Comparison of ENCODE assay signal across 26 mouse cellular contexts in genomic region chr13:94330392-94330979, GRCm38 (mm10). TPM values are rescaled to one million over a fixed set of nuclear protein-coding genes. Genes with fewer than 3 reads are reported as not detected.
DNase-seq lines count a peak whose midpoint lies in the region; ATAC-seq and TF ChIP-seq lines count a peak whose summit lies in the region.
"Had no signal": no experiment of that assay in that cellular context is flagged by ENCODE, and none has a peak within 500 bp of the region (broad histone marks: within the 10 kb centered on the region; RNA-seq: fewer than 3 reads in every experiment).

No protein-coding gene starts in this region.

- no peak overlapping the region for H3K4me2 ChIP-seq in forebrain, postnatal 0 days (ENCODE audit: low read depth)
- no peak overlapping the region for H3K4me2 ChIP-seq in forebrain, embryonic 13.5 days
- no peak overlapping the region for H3K4me2 ChIP-seq in midbrain, embryonic 14.5 days (ENCODE audit: low read length)
- no peak overlapping the region for H3K4me2 ChIP-seq in midbrain, embryonic 16.5 days (ENCODE audit: low read length)
- H3K4me2 ChIP-seq: embryonic facial prominence, embryonic 12.5 days; intestine, embryonic 15.5 days; liver, embryonic 11.5 days; midbrain, embryonic 12.5 days had no signal

- H3K36me3 ChIP-seq in forebrain, postnatal 0 days (ENCODE audit: insufficient read depth): no peaks in the 10 kb centered on the region
- H3K36me3 ChIP-seq in forebrain, embryonic 13.5 days (ENCODE audit: poor library complexity, severe bottlenecking): no peaks in the 10 kb centered on the region
- no peaks in the 10 kb centered on the region for H3K36me3 ChIP-seq in midbrain, embryonic 14.5 days (ENCODE audit: control insufficient read depth, insufficient read depth, low read length)
- no peaks in the 10 kb centered on the region for H3K36me3 ChIP-seq in midbrain, embryonic 10.5 days
- H3K36me3 ChIP-seq in midbrain, embryonic 16.5 days (ENCODE audit: control insufficient read depth, insufficient read depth, low read length): no peaks in the 10 kb centered on the region
- H3K36me3 ChIP-seq: embryonic facial prominence, embryonic 12.5 days; heart, embryonic 10.5 days; intestine, embryonic 15.5 days; midbrain, embryonic 12.5 days had no signal

- H3K9ac ChIP-seq in forebrain, postnatal 0 days: no peak overlapping the region
- no peak overlapping the region for H3K9ac ChIP-seq in forebrain, embryonic 13.5 days
- H3K9ac ChIP-seq in midbrain, embryonic 14.5 days (replicated peaks; ENCODE audit: low read length): no peak overlapping the region
- no peak overlapping the region for H3K9ac ChIP-seq in midbrain, embryonic 16.5 days (ENCODE audit: low read depth, low read length)
- H3K9ac ChIP-seq: embryonic facial prominence, embryonic 12.5 days; intestine, embryonic 15.5 days; liver, postnatal 0 days; midbrain, embryonic 12.5 days had no signal

- ATAC-seq in forebrain, postnatal 0 days: peak; percentile 67; the same call in 1 of the 2 replicates
- ATAC-seq in forebrain, embryonic 13.5 days: no peak; the same call in 1 of the 2 replicates
- ATAC-seq in midbrain, embryonic 14.5 days (ENCODE audit: low FRiP score, low TSS enrichment): no peak
- peak; percentile 36; the same call in 1 of the 2 replicates for ATAC-seq in midbrain, embryonic 16.5 days
- ATAC-seq: intestine, embryonic 15.5 days; liver, postnatal 0 days; lung, postnatal 0 days; Patski had no signal

- 23% methylated on average over 3 of the region's 3 CpGs for WGBS in forebrain, postnatal 0 days
- 65% methylated on average over 3 of the region's 3 CpGs for WGBS in forebrain, embryonic 13.5 days
- WGBS in midbrain, embryonic 14.5 days: 63% methylated on average over 3 of the region's 3 CpGs
- 86% methylated on average over 3 of the region's 3 CpGs for WGBS in midbrain, embryonic 10.5 days
- 44% methylated on average over 3 of the region's 3 CpGs for WGBS in midbrain, embryonic 16.5 days

- H3K4me1 ChIP-seq in forebrain, postnatal 0 days (ENCODE audit: insufficient read depth): no peaks in the 10 kb centered on the region; the same call in 1 of the 2 replicates
- H3K4me1 ChIP-seq in forebrain, embryonic 13.5 days: peaks cover 4% of the 10 kb centered on the region; the same call in 1 of the 2 replicates
- H3K4me1 ChIP-seq in midbrain, embryonic 14.5 days (ENCODE audit: control insufficient read depth, insufficient read depth, low read length): no peaks in the 10 kb centered on the region
- H3K4me1 ChIP-seq in midbrain, embryonic 10.5 days: peaks cover 7% of the 10 kb centered on the region; the same call in 1 of the 2 replicates
- H3K4me1 ChIP-seq in midbrain, embryonic 16.5 days (ENCODE audit: control insufficient read depth, insufficient read depth, low read length): no peaks in the 10 kb centered on the region
- H3K4me1 ChIP-seq: embryonic facial prominence, embryonic 12.5 days; heart, embryonic 10.5 days; intestine, embryonic 15.5 days; midbrain, embryonic 12.5 days had no signal

- no peak for TF ChIP-seq CTCF in forebrain, postnatal 0 days (IDR thresholded peaks at IDR 0.05; ENCODE audit: low read depth)

- H3K4me3 ChIP-seq in forebrain, postnatal 0 days (ENCODE audit: low read depth, low read length): no peak overlapping the region
- H3K4me3 ChIP-seq in forebrain, embryonic 13.5 days: no peak overlapping the region
- H3K4me3 ChIP-seq in midbrain, embryonic 14.5 days (replicated peaks; ENCODE audit: low read depth, low read length): no peak overlapping the region
- H3K4me3 ChIP-seq in midbrain, embryonic 10.5 days: no peak overlapping the region
- H3K4me3 ChIP-seq in midbrain, embryonic 16.5 days (ENCODE audit: low read depth, low read length): no peak overlapping the region
- H3K4me3 ChIP-seq: embryonic facial prominence, embryonic 12.5 days; gastrocnemius, adult 2 months; heart, embryonic 10.5 days; intestine, embryonic 15.5 days; layer of hippocampus, adult 2 months; midbrain, embryonic 12.5 days had no signal

- no peaks in the 10 kb centered on the region for H3K9me3 ChIP-seq in forebrain, postnatal 0 days (ENCODE audit: low read length)
- H3K9me3 ChIP-seq in forebrain, embryonic 13.5 days (replicated peaks): no peaks in the 10 kb centered on the region
- no peaks in the 10 kb centered on the region for H3K9me3 ChIP-seq in midbrain, embryonic 14.5 days (ENCODE audit: control insufficient read depth, low read length)
- no peaks in the 10 kb centered on the region for H3K9me3 ChIP-seq in midbrain, embryonic 10.5 days (replicated peaks)
- H3K9me3 ChIP-seq in midbrain, embryonic 16.5 days (replicated peaks; ENCODE audit: control insufficient read depth, low read length, poor library complexity, severe bottlenecking): no peaks in the 10 kb centered on the region
- H3K9me3 ChIP-seq: embryonic facial prominence, embryonic 12.5 days; heart, embryonic 10.5 days; intestine, embryonic 15.5 days; midbrain, embryonic 12.5 days had no signal

- DNase-seq in forebrain, postnatal 0 days: peak; percentile 58
- peak; percentile 30 for DNase-seq in midbrain, embryonic 14.5 days
- DNase-seq in midbrain, embryonic 10.5 days (ENCODE audit: low spot score): no peak
- no peak for DNase-seq in thymus, postnatal 10 days (ENCODE audit: low spot score in 2 of 2)
- no peak for DNase-seq in kidney, postnatal 36 days
- DNase-seq: adrenal gland, postnatal 36 days; cerebellum, adult 18-20 months; cerebellum, postnatal 25 days; gastrocnemius, adult 2 months; heart, postnatal 4 days; kidney, adult 8-10 months; kidney, postnatal 10 days; liver, postnatal 0 days; right cerebral cortex, postnatal 14 days had no signal

- H3K27ac ChIP-seq in forebrain, postnatal 0 days (ENCODE audit: low read depth, low read length): no peak overlapping the region
- no peak overlapping the region for H3K27ac ChIP-seq in forebrain, embryonic 13.5 days
- peak overlapping the region; percentile 43; the same call in 1 of the 2 replicates for H3K27ac ChIP-seq in midbrain, embryonic 14.5 days (replicated peaks; ENCODE audit: low read depth, low read length)
- no peak overlapping the region for H3K27ac ChIP-seq in midbrain, embryonic 10.5 days (replicated peaks)
- peak overlapping the region; percentile 43 for H3K27ac ChIP-seq in midbrain, embryonic 16.5 days (ENCODE audit: low read length)
- H3K27ac ChIP-seq: embryonic facial prominence, embryonic 12.5 days; gastrocnemius, adult 2 months; heart, embryonic 10.5 days; intestine, embryonic 15.5 days; layer of hippocampus, adult 2 months; macrophage; midbrain, embryonic 12.5 days; stomach, postnatal 0 days had no signal

- no peaks in the 10 kb centered on the region for H3K27me3 ChIP-seq in forebrain, postnatal 0 days (ENCODE audit: insufficient read depth, low read length)
- no peaks in the 10 kb centered on the region for H3K27me3 ChIP-seq in forebrain, embryonic 13.5 days
- H3K27me3 ChIP-seq in midbrain, embryonic 14.5 days (ENCODE audit: control insufficient read depth, insufficient read depth, low read length): no peaks in the 10 kb centered on the region
- no peaks in the 10 kb centered on the region for H3K27me3 ChIP-seq in midbrain, embryonic 10.5 days (ENCODE audit: low read depth, poor library complexity, severe bottlenecking)
- no peaks in the 10 kb centered on the region for H3K27me3 ChIP-seq in midbrain, embryonic 16.5 days (ENCODE audit: control insufficient read depth, insufficient read depth, low read depth, low read length)
- H3K27me3 ChIP-seq: embryonic facial prominence, embryonic 12.5 days; intestine, embryonic 15.5 days; midbrain, embryonic 12.5 days had no signal

RNA-seq across cellular contexts. Expression of gene Ap3b1, which starts 28.3 kb away (rescaled TPM):
- total RNA-seq in forebrain, postnatal 0 days (2014; rRNA removed): 24.7 and 25.8 TPM in 2 replicates
- polyA plus RNA-seq in forebrain, postnatal 0 days (2015; fragmentation: Nextera tagmentation; extraction: Ambion mirVana): 16.8 and 25.2 TPM in 2 replicates
- 29.9 and 32.5 TPM in 2 replicates for polyA plus RNA-seq in forebrain, embryonic 13.5 days (2015; fragmentation: Nextera tagmentation; extraction: Ambion mirVana)
- polyA plus RNA-seq in midbrain, embryonic 14.5 days (2014; fragmentation: Nextera tagmentation; extraction: Ambion mirVana): 19.6 and 28.4 TPM in 2 replicates
- 35.6 and 37.5 TPM in 2 replicates for polyA plus RNA-seq in midbrain, embryonic 10.5 days (2016; fragmentation: Nextera tagmentation; extraction: Ambion mirVana)
- polyA plus RNA-seq in midbrain, embryonic 16.5 days (2015; fragmentation: Nextera tagmentation; extraction: Ambion mirVana): 27.2 and 28.7 TPM in 2 replicates

RNA-seq across cellular contexts. Expression of gene Scamp1, which starts 44.8 kb away (rescaled TPM):
- 95.5 and 116 TPM in 2 replicates for total RNA-seq in forebrain, postnatal 0 days (2014; rRNA removed)
- polyA plus RNA-seq in forebrain, postnatal 0 days (2015; fragmentation: Nextera tagmentation; extraction: Ambion mirVana): 60.9 and 119 TPM in 2 replicates
- 65.2 and 75.6 TPM in 2 replicates for polyA plus RNA-seq in forebrain, embryonic 13.5 days (2015; fragmentation: Nextera tagmentation; extraction: Ambion mirVana)
- 147 and 165 TPM in 2 replicates for polyA plus RNA-seq in midbrain, embryonic 14.5 days (2014; fragmentation: Nextera tagmentation; extraction: Ambion mirVana)
- polyA plus RNA-seq in midbrain, embryonic 10.5 days (2016; fragmentation: Nextera tagmentation; extraction: Ambion mirVana): 25.5 and 32.3 TPM in 2 replicates
- polyA plus RNA-seq in midbrain, embryonic 16.5 days (2015; fragmentation: Nextera tagmentation; extraction: Ambion mirVana): 206 and 219 TPM in 2 replicates

Comparison
In these comparisons a context has a peak if more than half of its experiments do, and no peak if none do; other contexts are left out.
1. ATAC-seq: peak in forebrain, postnatal 0 days (single experiment) and midbrain, embryonic 16.5 days (single experiment); none in forebrain, embryonic 13.5 days (single experiment) and midbrain, embryonic 14.5 days (single experiment).
2. DNase-seq: peak in forebrain, postnatal 0 days (single experiment) and midbrain, embryonic 14.5 days (single experiment); none in midbrain, embryonic 10.5 days (single experiment), thymus, postnatal 10 days (0 of 2) and kidney, postnatal 36 days (0 of 2).
3. H3K27ac ChIP-seq: peak in midbrain, embryonic 14.5 days (single experiment) and midbrain, embryonic 16.5 days (single experiment); none in forebrain, postnatal 0 days (single experiment), forebrain, embryonic 13.5 days (single experiment) and midbrain, embryonic 10.5 days (single experiment).